Mouse (Mus musculus): Measurements from ENCODE around the gene Nav2.

DNA sequence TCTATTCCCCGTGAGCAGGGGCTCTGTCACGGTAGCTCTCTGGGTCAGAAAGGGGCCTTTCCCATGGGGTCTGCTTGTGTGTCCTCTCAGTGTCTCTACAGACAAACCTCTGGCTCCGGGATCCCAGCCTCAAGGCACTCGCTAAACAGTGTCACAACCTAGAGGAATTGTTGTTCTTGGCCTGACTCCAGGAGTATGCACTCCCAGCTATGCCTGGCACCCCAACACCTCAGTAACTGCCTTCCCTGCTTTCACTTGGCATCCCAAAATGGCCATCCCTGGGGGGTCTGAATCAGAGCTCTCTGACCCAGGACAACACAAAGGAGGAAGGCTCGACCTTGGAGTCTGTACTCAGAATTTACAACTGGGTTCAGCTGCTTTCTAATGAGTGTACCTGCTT, 317.2 kb downstream of the Nav2 start:
- TF ChIP-seq CTCF (IDR thresholded peaks at IDR 0.05; ENCODE audit: borderline replicate concordance, insufficient read depth, low read depth, low read length) (no peak), POLR2A (IDR thresholded peaks at IDR 0.05; ENCODE audit: borderline replicate concordance, insufficient read depth, low read length) (no peak)

Data from cerebellum, adult 2 months (tissue).